Mouse (Mus musculus) adrenal gland, adult 2 months (tissue): ENCODE results near the gene Tmem266. TPM values are rescaled to one million over a fixed set of nuclear protein-coding genes. Genes with fewer than 3 reads are reported as not detected.

Experiments used
- DNase-seq: peaks from one replicate; pipeline ENCODE4 v3.0.0; 2021
- polyA plus RNA-seq: library from polyadenylated mRNA; depleted of rRNA; stranded (reverse); fragments of >200 nt; gene quantifications from 2 replicates; pipeline ENCODE4 v1.2.3, GENCODE M21; 2012
- total RNA-seq, 2 experiments: library from RNA; stranded (reverse); gene quantifications; 2 replicates each; pipeline ENCODE4 v1.2.3; 2021

Gene Tmem266
- total and polyA plus RNA-seq, 3 experiments: 0.69 to 1.5 (median 1.0) TPM

DNA sequence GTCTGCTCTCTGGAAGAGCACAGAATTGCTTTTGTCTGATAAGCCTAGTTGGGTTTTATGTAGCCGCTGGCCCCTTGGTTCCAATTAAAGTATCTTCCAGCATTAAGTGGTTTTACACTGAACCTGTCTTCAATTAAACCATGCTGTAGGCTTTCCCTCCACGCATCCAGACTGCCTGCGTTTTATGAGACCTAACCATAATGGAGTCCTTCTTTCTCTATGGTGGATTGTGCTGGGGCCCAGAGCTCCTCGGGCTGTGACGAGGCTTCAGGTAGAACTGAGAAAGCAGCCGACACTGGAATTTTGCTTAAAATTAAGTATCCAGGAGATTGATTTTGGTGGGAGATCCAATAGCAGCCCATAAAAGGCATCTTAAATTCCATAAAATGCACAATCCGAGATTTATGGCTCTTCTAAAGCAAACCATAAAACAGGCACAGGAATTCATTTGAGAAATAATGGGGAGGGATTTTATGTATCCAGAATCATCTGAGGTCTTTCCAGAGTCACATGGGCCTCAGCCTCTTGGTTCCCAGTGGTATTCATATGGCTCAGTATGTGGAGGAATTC is 72.4 kb downstream of the Tmem266 start:
- no peak for DNase-seq

DNA sequence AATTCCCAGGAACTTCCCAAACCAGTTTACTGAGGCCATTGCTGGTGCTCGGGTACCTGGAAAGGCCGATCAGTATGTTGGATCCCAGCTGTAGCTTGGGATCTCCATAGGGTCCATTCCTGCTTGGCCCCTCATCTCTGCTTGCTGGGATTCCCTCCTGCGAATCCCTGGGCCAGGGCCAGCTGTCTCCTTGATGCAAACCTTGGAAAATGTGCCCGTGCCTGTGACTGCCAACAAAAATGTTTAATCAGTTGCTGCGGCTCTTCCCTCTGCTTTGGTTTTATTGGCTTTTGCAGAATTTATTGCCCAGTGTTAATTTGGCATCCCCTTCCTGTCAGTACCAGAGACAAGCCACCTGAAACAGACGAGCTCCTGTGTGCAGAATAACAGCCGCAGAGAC is 75.6 kb downstream of the Tmem266 start:
- DNase-seq: peak; percentile 73

- peak; percentile 52 for DNase-seq
These were observed 77.5 kb downstream of the Tmem266 start for GRCm38 (mm10) chr9:55404256-55404655.

DNA sequence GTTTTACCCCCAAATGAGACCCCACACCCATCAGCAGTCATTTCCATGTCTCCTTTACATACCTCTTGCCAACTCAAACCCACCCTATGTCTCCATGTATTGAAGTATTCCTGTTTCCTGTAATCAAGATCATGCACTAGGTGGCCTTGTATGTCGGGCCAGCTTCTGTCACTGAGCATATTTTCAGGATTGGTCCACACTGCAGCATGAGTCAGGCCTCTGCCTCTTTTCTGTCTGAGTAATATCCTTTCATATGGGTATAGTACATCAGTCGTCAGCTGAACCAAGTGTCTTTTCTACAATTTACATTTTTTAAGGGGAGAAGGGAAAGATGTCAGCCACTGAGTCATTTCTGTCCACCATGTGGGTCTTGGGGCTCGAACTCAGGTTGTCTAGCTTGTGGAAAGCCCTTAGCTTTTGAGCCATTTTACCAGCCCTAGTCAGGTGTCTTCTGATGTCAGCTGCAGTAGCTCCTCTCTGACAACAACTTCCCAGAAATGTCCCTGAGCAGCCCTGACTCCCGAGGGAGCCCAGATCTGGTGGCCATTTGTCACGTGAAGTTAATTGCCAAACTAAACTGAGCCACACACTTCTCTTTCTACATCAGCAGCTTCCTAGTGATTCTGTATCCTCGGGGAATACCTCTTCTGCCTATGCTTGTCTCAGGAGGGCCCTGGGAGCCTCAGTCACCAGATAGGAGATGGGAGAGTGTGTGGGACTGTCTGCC is 78.4 kb downstream of the Tmem266 start:
- peak; percentile 77 for DNase-seq

- no peak for DNase-seq
These were observed 80.1 kb downstream of the Tmem266 start for GRCm38 (mm10) chr9:55406773-55407172.

DNA sequence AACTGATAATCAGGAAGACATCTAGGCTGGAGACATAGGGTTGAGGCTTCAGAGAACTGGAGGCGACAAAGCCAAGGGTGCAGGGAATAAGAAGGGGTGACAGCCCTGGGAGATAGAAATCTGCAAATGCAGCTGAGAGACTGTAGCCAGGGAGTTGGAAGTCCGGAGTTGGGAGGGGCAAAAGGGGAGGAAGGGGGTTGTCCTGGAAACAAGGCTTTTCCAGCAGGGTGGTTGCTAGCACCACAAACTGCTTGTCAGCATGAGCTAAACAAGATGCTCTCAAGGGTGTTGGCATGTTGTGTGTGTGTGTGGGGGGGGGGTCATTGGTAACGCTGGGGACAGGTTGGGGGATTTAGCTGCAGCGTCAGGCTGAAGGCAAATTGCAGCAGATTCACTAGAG is 82.1 kb downstream of the Tmem266 start:
- DNase-seq: no peak

GRCm38 (mm10) chr9:55409833-55410232 is 83.1 kb downstream of the Tmem266 start:
- no peak for DNase-seq

DNA sequence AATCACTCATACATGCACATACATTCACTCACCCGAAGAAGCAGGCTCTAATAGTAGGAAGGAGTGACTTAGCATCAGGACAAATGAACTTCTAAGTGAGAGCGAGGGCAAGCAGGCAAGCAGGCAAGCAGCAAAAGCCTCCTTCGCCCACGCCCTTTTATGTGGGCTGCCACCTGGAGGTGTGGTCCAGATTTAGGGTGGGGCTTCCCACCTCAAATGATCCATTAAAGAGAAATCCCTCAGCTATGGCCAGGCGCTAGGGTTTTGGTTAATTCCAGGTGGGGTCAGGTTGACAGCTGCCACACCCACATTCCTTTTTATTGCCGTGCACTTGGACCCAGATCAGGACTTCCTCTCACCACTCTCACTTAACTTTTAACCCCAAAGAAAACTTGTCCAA is 83.7 kb downstream of the Tmem266 start:
- no peak for DNase-seq

- DNase-seq: no peak
These were observed 84.4 kb downstream of the Tmem266 start for GRCm38 (mm10) chr9:55411154-55411553.

DNA sequence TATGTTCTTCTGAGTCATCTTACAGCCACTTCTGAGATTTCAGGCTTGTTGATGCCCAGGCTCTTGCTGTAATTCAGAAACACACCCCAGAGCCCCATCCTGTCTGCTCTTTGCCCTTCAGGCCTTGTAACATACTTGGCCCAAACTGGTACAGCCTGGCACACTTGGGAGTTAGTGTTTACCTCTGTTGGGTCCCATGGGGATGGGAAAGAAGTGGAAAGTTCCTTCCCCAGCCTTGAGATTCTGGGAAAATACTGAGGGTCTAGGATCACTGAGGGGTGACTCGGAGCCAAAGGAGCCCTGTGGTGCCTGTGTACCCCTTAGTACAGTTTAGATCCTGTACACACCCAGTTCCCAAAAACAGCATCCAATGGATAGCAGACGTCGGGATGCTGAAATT is 95.1 kb downstream of the Tmem266 start:
- peak; percentile 38 for DNase-seq

- no peak for DNase-seq
These were observed 97.0 kb downstream of the Tmem266 start for GRCm38 (mm10) chr9:55423451-55424424.

- DNase-seq: peak; percentile 42
These were observed 98.6 kb downstream of the Tmem266 start for GRCm38 (mm10) chr9:55425271-55425810.

- peak; percentile 75 for DNase-seq
These were observed 102.7 kb downstream of the Tmem266 start for GRCm38 (mm10) chr9:55429242-55429975.

DNA sequence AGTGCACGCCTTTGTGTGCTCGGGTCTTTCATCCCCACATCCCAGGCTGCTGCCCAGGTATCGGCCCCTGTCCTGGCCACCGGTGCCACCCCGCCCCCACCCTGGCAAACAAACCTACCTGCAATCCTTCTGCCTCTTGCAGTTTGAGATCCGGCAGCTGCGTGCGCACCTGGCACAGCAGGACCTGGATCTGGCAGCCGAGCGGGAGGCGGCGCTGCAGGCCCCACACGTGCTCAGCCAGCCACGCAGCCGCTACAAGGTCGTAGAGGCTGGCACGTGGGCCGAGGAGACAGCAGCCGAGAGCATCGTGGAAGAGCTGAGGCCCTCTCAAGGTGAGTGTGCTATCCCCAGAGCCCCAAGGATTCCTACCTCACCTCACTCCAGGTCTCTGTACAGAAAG is 103.4 kb downstream of the Tmem266 start:
- DNase-seq: peak; percentile 66

GRCm38 (mm10) chr9:55432306-55433289 is 105.9 kb downstream of the Tmem266 start:
- DNase-seq: peak; percentile 58

DNA sequence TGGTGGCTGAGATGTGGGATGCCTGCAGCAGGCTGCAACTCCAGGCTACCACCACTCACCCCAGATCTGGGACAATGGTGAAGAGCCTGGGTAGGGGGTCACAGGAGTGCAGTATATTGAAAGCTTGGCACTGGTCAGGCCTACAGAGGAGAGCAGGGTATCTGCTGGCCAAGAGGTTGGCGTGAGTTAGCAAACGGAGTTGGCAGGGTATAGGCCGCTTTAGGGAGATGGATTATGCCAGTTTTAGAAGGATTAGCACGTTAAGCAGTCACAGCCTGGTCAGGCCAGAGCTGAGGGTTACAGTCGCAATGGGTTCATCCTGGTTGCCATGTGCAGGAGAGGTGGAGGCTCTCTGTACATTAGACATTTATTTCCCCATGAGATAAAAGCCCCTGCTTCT is 107.2 kb downstream of the Tmem266 start:
- no peak for DNase-seq

DNA sequence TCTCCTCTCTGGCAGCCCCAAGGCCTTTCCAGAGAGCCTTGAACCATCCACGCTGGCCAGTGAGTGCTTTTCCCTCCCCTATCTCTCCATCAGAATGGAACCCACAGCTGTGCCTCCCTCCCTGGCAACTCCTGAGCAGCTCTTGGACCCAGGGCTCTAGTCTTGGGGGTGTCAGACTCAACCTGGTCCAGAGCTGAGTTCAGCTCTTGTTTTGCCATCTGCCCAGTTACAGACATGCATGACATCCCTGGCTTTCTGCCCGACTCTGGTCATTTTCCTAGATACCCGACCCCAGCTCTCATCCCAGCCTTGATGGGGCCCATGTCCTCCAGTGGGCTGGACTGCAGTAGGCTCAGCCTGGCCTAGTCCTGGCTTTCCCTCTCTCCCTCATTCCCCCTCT is 111.7 kb downstream of the Tmem266 start:
- DNase-seq: peak; percentile 20

DNA sequence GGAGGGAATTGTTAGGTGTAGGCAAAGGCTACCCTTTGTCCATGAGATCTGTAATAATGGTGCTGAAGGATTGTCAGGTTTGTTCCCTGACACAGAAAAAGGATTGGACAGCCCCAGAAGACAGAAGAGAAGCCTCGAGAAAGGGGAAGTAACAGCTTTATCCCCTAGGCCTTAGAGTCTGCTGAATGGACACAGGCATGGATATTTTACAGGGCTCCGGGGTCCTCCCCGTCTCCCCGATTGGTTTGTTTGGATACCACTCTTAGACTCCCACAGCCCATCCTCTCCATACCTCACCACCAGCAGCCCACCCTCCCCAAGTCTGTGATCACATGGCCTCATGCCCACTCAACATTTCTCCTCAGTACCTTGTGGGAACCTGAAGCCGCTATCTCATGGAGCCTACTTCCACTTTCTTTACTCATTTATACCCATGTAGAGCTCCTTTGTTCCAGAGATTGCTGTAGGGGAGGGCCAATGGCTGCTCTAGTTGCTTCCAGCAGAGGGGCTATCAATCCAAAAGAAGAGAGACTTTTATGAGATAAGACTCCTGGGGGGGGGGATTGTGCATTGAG is 112.6 kb downstream of the Tmem266 start:
- no peak for DNase-seq

- DNase-seq: no peak
These were observed 120.8 kb downstream of the Tmem266 start for GRCm38 (mm10) chr9:55447509-55447908.

GRCm38 (mm10) chr9:55449108-55449507 is 122.4 kb downstream of the Tmem266 start:
- DNase-seq: no peak
